Mouse (Mus musculus): ENCODE data around the gene Gadl1. TPM values are rescaled to one million over a fixed set of nuclear protein-coding genes. Genes with fewer than 3 reads are reported as not detected.

Gadl1 gene
- polyA plus RNA-seq, 1 experiment, result not detected

DNA sequence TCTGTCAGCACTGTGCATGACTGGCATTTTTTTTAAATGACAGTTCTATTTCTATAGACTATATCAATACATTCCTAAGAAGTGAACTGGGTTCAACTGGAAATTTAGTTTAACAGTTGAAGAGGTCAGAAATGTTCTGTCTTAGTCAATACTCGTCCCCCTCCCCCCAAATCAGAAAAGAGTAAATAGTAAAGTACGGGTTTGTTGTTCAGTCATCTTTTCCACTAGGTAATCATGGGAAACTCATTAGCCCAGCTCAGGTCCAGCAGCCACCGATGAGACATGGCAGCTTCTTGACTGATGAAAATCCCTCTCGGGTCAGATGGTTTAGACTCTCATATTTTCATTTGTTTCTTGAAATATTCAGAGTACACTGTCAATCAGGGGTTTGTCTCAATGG, 166.9 kb downstream of the Gadl1 start:
- H3K9ac ChIP-seq (ENCODE audit: low read depth, poor library complexity, severe bottlenecking), result no peak overlapping the region
- H3K36me3 ChIP-seq (ENCODE audit: control insufficient read depth, insufficient read depth, low read length, poor library complexity, severe bottlenecking), result no peaks in the 10 kb centered on the region
- no peak overlapping the region for H3K27ac ChIP-seq (ENCODE audit: insufficient read depth, low read length)
- TF ChIP-seq POLR2A (IDR thresholded peaks at IDR 0.05; ENCODE audit: insufficient read depth, low read length) (no peak), CTCF (IDR thresholded peaks at IDR 0.05; ENCODE audit: low read depth, low read length) (no peak), EP300 (IDR thresholded peaks at IDR 0.05; ENCODE audit: insufficient read depth, low read depth, low read length) (no peak)
- H3K9me3 ChIP-seq (replicated peaks; ENCODE audit: control insufficient read depth, insufficient read depth, low read length, poor library complexity, severe bottlenecking), result no peaks in the 10 kb centered on the region
- H3K4me1 ChIP-seq (ENCODE audit: control insufficient read depth, insufficient read depth, low read length), result no peaks in the 10 kb centered on the region
- no peak overlapping the region for H3K4me3 ChIP-seq (ENCODE audit: low read depth, low read length)
- no peaks in the 10 kb centered on the region for H3K27me3 ChIP-seq (ENCODE audit: control insufficient read depth, insufficient read depth, low read length, poor library complexity, severe bottlenecking)

DNA sequence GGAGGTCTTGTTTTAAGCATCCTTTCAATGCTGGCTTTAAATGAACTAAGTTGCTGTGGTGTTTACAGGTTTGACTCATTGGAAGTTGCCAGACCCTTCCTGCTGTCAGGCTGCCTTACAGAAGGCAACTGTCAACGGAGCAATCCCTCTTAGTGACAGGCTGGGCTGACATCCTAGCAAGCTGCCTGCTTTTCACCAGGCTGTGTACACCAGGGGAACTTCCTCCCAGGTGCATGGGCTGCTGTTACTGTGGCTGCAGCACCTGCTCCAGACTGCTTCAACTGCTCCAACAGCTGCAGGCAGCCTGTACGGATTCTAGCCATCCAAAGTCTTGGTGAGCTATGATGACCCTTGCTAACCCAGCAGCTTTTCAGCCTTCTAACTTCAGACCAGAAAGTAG, 167.7 kb downstream of the Gadl1 start:
- Histone ChIP-seq H3K9ac (ENCODE audit: low read depth, poor library complexity, severe bottlenecking) (no peak overlapping the region), H3K36me3 (ENCODE audit: control insufficient read depth, insufficient read depth, low read length, poor library complexity, severe bottlenecking) (no peaks in the 10 kb centered on the region), H3K27me3 (ENCODE audit: control insufficient read depth, insufficient read depth, low read length, poor library complexity, severe bottlenecking) (no peaks in the 10 kb centered on the region), H3K4me1 (ENCODE audit: control insufficient read depth, insufficient read depth, low read length) (no peaks in the 10 kb centered on the region), H3K4me3 (ENCODE audit: low read depth, low read length) (no peak overlapping the region), H3K9me3 (replicated peaks; ENCODE audit: control insufficient read depth, insufficient read depth, low read length, poor library complexity, severe bottlenecking) (no peaks in the 10 kb centered on the region), H3K27ac (ENCODE audit: insufficient read depth, low read length) (no peak overlapping the region)
- TF ChIP-seq POLR2A (IDR thresholded peaks at IDR 0.05; ENCODE audit: insufficient read depth, low read length) (no peak), EP300 (IDR thresholded peaks at IDR 0.05; ENCODE audit: insufficient read depth, low read depth, low read length) (no peak), CTCF (IDR thresholded peaks at IDR 0.05; ENCODE audit: low read depth, low read length) (no peak)

DNA sequence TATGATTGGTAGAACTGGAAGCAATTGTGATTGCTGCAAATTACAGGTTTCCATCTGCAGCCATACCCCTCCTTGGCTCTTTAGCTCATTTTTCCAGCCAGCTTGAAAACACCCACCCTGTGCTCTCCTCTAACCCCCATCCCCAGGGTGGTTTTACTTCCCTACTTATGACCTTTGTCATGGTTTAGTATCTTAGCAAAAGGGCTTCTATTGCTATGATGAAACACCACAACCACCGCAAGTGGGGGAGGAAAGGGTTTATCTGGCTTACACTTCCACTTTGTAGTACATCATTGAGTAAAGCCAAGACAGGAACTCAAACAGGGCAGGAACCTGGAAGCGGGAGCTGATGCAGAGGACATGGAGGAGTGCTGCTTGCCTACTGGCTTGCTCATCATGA, 168.2 kb downstream of the Gadl1 start:
- no peaks in the 10 kb centered on the region for H3K4me1 ChIP-seq (ENCODE audit: control insufficient read depth, insufficient read depth, low read length)
- no peak for TF ChIP-seq EP300 (IDR thresholded peaks at IDR 0.05; ENCODE audit: insufficient read depth, low read depth, low read length)
- TF ChIP-seq CTCF (IDR thresholded peaks at IDR 0.05; ENCODE audit: low read depth, low read length), result no peak
- TF ChIP-seq POLR2A (IDR thresholded peaks at IDR 0.05; ENCODE audit: insufficient read depth, low read length), result no peak
- no peaks in the 10 kb centered on the region for H3K36me3 ChIP-seq (ENCODE audit: control insufficient read depth, insufficient read depth, low read length, poor library complexity, severe bottlenecking)
- H3K27ac ChIP-seq (ENCODE audit: insufficient read depth, low read length), result no peak overlapping the region
- H3K9ac ChIP-seq (ENCODE audit: low read depth, poor library complexity, severe bottlenecking), result no peak overlapping the region
- H3K4me3 ChIP-seq (ENCODE audit: low read depth, low read length), result no peak overlapping the region
- H3K27me3 ChIP-seq (ENCODE audit: control insufficient read depth, insufficient read depth, low read length, poor library complexity, severe bottlenecking), result no peaks in the 10 kb centered on the region
- no peaks in the 10 kb centered on the region for H3K9me3 ChIP-seq (replicated peaks; ENCODE audit: control insufficient read depth, insufficient read depth, low read length, poor library complexity, severe bottlenecking)

DNA sequence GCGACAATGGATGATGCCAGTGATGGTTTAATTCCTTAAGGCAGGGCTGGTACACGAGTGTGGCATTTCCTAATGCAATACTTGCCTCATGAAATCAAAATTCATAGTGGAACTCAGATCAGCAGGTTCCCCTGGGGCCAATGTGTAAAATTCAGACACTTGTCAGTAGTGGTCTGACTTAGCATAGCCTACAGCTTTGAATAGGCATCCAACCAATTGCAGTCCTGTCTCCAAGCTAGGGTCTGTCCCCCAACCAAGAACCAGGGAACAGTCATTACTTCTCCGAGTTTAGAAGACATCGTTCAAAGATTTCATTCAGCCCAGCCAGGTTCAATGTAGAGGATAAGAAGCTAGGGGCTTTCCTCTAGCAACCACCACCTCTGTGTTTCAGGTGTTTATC, 172.5 kb downstream of the Gadl1 start:
- no peaks in the 10 kb centered on the region for H3K27me3 ChIP-seq (ENCODE audit: control insufficient read depth, insufficient read depth, low read length, poor library complexity, severe bottlenecking)
- no peak overlapping the region for H3K9ac ChIP-seq (ENCODE audit: low read depth, poor library complexity, severe bottlenecking)
- no peak overlapping the region for H3K4me3 ChIP-seq (ENCODE audit: low read depth, low read length)
- H3K36me3 ChIP-seq (ENCODE audit: control insufficient read depth, insufficient read depth, low read length, poor library complexity, severe bottlenecking), result no peaks in the 10 kb centered on the region
- no peaks in the 10 kb centered on the region for H3K4me1 ChIP-seq (ENCODE audit: control insufficient read depth, insufficient read depth, low read length)
- H3K27ac ChIP-seq (ENCODE audit: insufficient read depth, low read length), result no peak overlapping the region
- no peaks in the 10 kb centered on the region for H3K9me3 ChIP-seq (replicated peaks; ENCODE audit: control insufficient read depth, insufficient read depth, low read length, poor library complexity, severe bottlenecking)
- no peak for TF ChIP-seq EP300 (IDR thresholded peaks at IDR 0.05; ENCODE audit: insufficient read depth, low read depth, low read length)

DNA sequence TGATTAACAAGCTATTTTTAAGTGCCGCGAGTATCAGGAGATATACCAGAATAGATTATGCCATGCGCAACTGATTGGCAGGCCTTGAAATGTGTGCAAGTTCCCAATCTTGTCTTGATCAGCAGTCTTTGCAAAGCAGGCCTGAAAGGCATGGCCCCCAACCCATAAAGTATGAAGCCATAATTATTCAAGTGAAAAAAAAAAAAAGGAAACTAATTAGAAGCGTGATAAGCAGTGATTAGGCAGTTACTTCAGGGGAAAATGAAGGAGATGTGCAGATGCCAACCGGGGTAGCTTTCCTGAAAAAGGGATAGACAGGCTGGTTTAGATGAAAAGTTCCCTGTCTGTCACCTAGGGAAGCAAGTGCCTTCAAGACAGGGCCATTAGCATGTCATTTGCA, 174.0 kb downstream of the Gadl1 start:
- no peaks in the 10 kb centered on the region for H3K9me3 ChIP-seq (replicated peaks; ENCODE audit: control insufficient read depth, insufficient read depth, low read length, poor library complexity, severe bottlenecking)
- no peak overlapping the region for H3K4me3 ChIP-seq (ENCODE audit: low read depth, low read length)
- H3K36me3 ChIP-seq (ENCODE audit: control insufficient read depth, insufficient read depth, low read length, poor library complexity, severe bottlenecking), result no peaks in the 10 kb centered on the region
- H3K9ac ChIP-seq (ENCODE audit: low read depth, poor library complexity, severe bottlenecking), result no peak overlapping the region
- H3K4me1 ChIP-seq (ENCODE audit: control insufficient read depth, insufficient read depth, low read length), result no peaks in the 10 kb centered on the region
- no peak overlapping the region for H3K27ac ChIP-seq (ENCODE audit: insufficient read depth, low read length)
- H3K27me3 ChIP-seq (ENCODE audit: control insufficient read depth, insufficient read depth, low read length, poor library complexity, severe bottlenecking), result no peaks in the 10 kb centered on the region
- TF ChIP-seq EP300 (IDR thresholded peaks at IDR 0.05; ENCODE audit: insufficient read depth, low read depth, low read length) (no peak), CTCF (IDR thresholded peaks at IDR 0.05; ENCODE audit: low read depth, low read length) (no peak), POLR2A (IDR thresholded peaks at IDR 0.05; ENCODE audit: insufficient read depth, low read length) (no peak)

DNA sequence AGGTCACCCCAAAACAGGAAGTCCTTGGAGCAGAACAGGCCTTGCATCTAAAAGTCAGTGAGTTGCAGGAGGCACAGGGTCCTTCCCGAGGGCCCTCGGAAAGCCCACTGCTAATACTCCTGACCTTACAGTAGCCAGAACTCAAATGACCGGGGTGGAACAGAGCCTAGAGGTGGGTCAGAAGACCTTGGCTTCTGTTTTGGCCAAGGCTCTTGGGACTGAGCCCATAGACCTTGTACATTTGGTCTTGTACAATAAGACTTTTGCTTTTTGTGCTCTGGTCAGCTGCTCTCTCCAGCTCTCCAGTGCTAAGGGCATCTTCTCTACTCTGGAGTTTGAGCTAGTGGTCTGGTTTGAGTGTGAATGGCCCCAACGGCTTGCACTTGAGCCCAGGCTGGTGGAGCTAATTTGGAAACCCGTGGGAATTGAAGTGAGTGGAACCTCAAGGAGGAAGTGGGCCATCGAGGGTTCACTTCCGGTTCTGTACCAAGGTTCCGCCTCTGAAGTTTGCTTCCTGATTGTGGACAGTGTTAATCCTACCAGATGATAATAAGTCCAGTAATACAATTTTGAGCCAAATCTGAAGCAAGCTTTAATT, 174.6 kb downstream of the Gadl1 start:
- H3K4me1 ChIP-seq (ENCODE audit: control insufficient read depth, insufficient read depth, low read length), result no peaks in the 10 kb centered on the region
- no peaks in the 10 kb centered on the region for H3K9me3 ChIP-seq (replicated peaks; ENCODE audit: control insufficient read depth, insufficient read depth, low read length, poor library complexity, severe bottlenecking)
- no peak overlapping the region for H3K4me3 ChIP-seq (ENCODE audit: low read depth, low read length)
- no peak overlapping the region for H3K27ac ChIP-seq (ENCODE audit: insufficient read depth, low read length)
- no peak overlapping the region for H3K9ac ChIP-seq (ENCODE audit: low read depth, poor library complexity, severe bottlenecking)
- H3K36me3 ChIP-seq (ENCODE audit: control insufficient read depth, insufficient read depth, low read length, poor library complexity, severe bottlenecking), result no peaks in the 10 kb centered on the region
- TF ChIP-seq EP300 (IDR thresholded peaks at IDR 0.05; ENCODE audit: insufficient read depth, low read depth, low read length), result no peak
- no peak for TF ChIP-seq CTCF (IDR thresholded peaks at IDR 0.05; ENCODE audit: low read depth, low read length)
- TF ChIP-seq POLR2A (IDR thresholded peaks at IDR 0.05; ENCODE audit: insufficient read depth, low read length), result no peak
- no peaks in the 10 kb centered on the region for H3K27me3 ChIP-seq (ENCODE audit: control insufficient read depth, insufficient read depth, low read length, poor library complexity, severe bottlenecking)
